Mouse (Mus musculus) liver, embryonic 11.5 days (tissue): ENCODE results near the gene Calm4. TPM values are rescaled to one million over a fixed set of nuclear protein-coding genes. Genes with fewer than 3 reads are reported as not detected.

Experiments used
- ATAC-seq: fragments of 200-750 bp; cut with Nextera tagmentation; replicated peaks from 2 replicates; pipeline ENCODE4 v1.8.0; 2017; ENCODE audit warnings: moderate number of reproducible peaks, mild to moderate bottlenecking, moderate TSS enrichment, moderate library complexity; ENCODE audit not compliant: low FRiP score
- DNase-seq: peaks from one replicate; pipeline ENCODE4 v3.0.0-alpha.2; 2017; ENCODE audit warnings: low spot score
- H3K27ac ChIP-seq: fragments of 300-500 bp; sonication (generic); 2 replicates; pipeline ENCODE4 v1.5.1; 2014; ENCODE audit warnings: mild to moderate bottlenecking, low read depth, low read length, control low read depth
- H3K27me3 ChIP-seq: fragments of 300-500 bp; sonication (generic); replicated peaks from 2 replicates; pipeline ENCODE4 v1.6.1; 2014; ENCODE audit warnings: low read length, mixed read lengths; ENCODE audit not compliant: control insufficient read depth, insufficient read depth
- H3K36me3 ChIP-seq: fragments of 300-500 bp; sonication (generic); 2 replicates; pipeline ENCODE4 v1.6.1; 2014; ENCODE audit warnings: mild to moderate bottlenecking, low read length, moderate library complexity, mixed read lengths; ENCODE audit not compliant: control insufficient read depth, insufficient read depth
- H3K4me1 ChIP-seq: fragments of 300-500 bp; sonication (generic); replicated peaks from 2 replicates; pipeline ENCODE4 v1.6.1; 2014; ENCODE audit warnings: low read length, mixed read lengths; ENCODE audit not compliant: control insufficient read depth, insufficient read depth
- H3K4me2 ChIP-seq: fragments of 300-500 bp; sonication (generic); 2 replicates; pipeline ENCODE4 v1.6.1; 2014; ENCODE audit warnings: mild to moderate bottlenecking, control low read depth, moderate library complexity
- H3K4me3 ChIP-seq: fragments of 300-500 bp; sonication (generic); 2 replicates; pipeline ENCODE4 v1.5.1; 2014; ENCODE audit warnings: low read depth, low read length, control low read depth
- H3K9ac ChIP-seq: fragments of 300-500 bp; sonication (generic); 2 replicates; pipeline ENCODE4 v1.6.1; 2014; ENCODE audit warnings: low read depth, low read length, control low read depth
- H3K9me3 ChIP-seq: fragments of 300-500 bp; sonication (generic); 2 replicates; pipeline ENCODE4 v1.6.1; 2016; ENCODE audit warnings: low read length, inconsistent platforms, mixed read lengths; ENCODE audit not compliant: control insufficient read depth
- WGBS: fragments of 180-500 bp; shearing (Covaris S2); extraction: QIAGEN DNeasy Blood & Tissue Kit; methylation state at CpG from one replicate; pipeline ENCODE4 v1.1.7; 2014; 5-methylcytosine and 5-hydroxymethylcytosine counted together
- polyA plus RNA-seq: library from polyadenylated mRNA; unstranded; fragments of >200 nt; fragmentation: Nextera tagmentation; extraction: Ambion mirVana; gene quantifications from 2 replicates; pipeline ENCODE4 v1.2.1, GENCODE M21; 2014

The Calm4 gene
- polyA plus RNA-seq, 1 experiment from 2014 or later = not detected

DNA sequence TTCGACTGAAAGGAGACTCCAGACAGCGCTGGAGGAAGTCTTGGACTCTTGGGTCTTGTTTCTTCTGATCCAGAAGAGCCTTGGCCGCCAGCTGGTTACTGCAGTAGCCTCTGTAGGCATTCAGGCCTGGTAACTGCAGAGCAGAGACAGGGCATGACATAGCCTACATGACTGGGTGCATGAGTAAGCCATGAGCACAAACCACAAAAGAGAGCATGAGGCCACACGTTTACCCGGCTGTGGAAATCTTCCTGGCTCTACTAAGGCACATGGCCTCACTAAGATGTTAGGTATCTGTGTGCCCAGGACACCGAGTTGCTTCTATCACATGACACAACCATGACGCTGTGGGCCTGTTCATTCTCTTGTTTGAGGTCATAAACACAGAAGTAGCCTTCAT, 49.1 kb downstream of the Calm4 start:
- H3K4me2 ChIP-seq = no peak overlapping the region
- ATAC-seq (no peak), DNase-seq (no peak)
- H3K9ac ChIP-seq = no peak overlapping the region
- H3K36me3 ChIP-seq = peaks cover 45% of the 10 kb centered on the region
- H3K4me1 ChIP-seq = peaks cover 4% of the 10 kb centered on the region
- H3K27ac ChIP-seq = no peak overlapping the region
- WGBS = 87% methylated on average over 7 of the region's 7 CpGs
- H3K27me3 ChIP-seq = no peaks in the 10 kb centered on the region
- no peaks in the 10 kb centered on the region for H3K9me3 ChIP-seq
- H3K4me3 ChIP-seq = no peak overlapping the region

Other genes with a start within 250 kb of the Calm4 start
- gene Fam208b, start 226.6 kb upstream of the Calm4 start, polyA plus RNA-seq = 10.8 and 14.5 TPM in 2 replicates
- gene Asb13, start 203.7 kb upstream of the Calm4 start, polyA plus RNA-seq = 4.7 and 4.9 TPM in 2 replicates
- gene Calml3, start 33.4 kb upstream of the Calm4 start, polyA plus RNA-seq = 0.19 TPM in 1 of 2 replicates, not detected in the other
- gene Calm5, start 16.4 kb downstream of the Calm4 start, polyA plus RNA-seq = not detected in 2 replicates
- gene Net1, start 80.5 kb downstream of the Calm4 start, polyA plus RNA-seq = 95.0 and 103 TPM in 2 replicates
- not detected in 2 replicates for gene Tubal3, start 80.5 kb downstream of the Calm4 start, polyA plus RNA-seq
- gene Ucn3, start 107.6 kb downstream of the Calm4 start, polyA plus RNA-seq = not detected in 2 replicates
- 0.51 and 0.58 TPM in 2 replicates for gene Akr1c14, start 211.3 kb downstream of the Calm4 start, polyA plus RNA-seq